Mouse (Mus musculus): Measurements from ENCODE around the gene Hoxa13. TPM values are rescaled to one million over a fixed set of nuclear protein-coding genes. Genes with fewer than 3 reads are reported as not detected.

Hoxa13 gene
- polyA plus RNA-seq, 1 experiment, result 0.77 TPM

DNA sequence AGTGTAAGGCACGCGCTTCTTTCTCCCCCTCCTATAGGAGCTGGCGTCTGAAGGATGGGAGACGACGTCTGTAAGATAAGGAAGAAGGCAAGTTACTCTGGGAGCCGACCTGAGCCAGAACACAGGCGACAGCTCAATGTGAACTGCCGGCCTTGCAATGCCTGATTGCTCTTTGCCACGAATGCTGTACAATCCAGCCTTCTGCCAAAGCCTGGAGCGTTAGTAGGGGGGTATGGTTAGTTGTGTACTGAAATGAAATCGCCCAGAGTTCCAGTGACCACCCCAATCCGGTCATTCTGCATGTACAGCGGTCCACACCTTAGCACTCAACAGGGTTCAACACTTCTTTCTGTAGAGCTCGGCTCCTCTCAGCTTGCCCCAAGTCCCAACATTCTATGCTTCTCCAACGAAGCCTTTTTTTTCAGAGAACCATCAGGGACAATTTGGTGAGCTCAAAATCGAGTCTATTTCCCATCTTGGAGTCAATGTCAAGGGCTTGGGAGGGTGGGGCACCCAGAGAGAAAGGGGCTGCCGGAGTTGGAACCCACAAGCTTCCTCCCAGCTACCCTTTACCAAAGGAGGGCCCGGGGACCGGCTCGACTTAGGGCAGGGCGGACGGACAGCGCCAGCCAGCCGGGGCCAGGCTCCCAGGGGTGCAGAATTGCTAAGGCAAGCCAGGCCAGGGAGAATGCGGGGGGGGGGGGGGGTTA is 1.4 kb downstream of the Hoxa13 start:
- Histone ChIP-seq H3K79me3 (ENCODE audit: low read depth) (no peaks in the 10 kb centered on the region), H3K79me2 (ENCODE audit: control insufficient read depth, insufficient read depth) (no peaks in the 10 kb centered on the region), H3K4me3 (ENCODE audit: insufficient read depth, poor library complexity, severe bottlenecking) (no peak overlapping the region), H3ac (ENCODE audit: control insufficient read depth, insufficient read length, low read depth) (no peak overlapping the region), H3K27me3 (ENCODE audit: control insufficient read depth, insufficient read depth, insufficient read length) (no peaks in the 10 kb centered on the region), H3K36me3 (ENCODE audit: control insufficient read depth, insufficient read depth) (no peaks in the 10 kb centered on the region)
- TF ChIP-seq CTCF (IDR thresholded peaks at IDR 0.05; ENCODE audit: control insufficient read depth, insufficient read depth, insufficient read length) (no peak), FOSL1 (IDR thresholded peaks at IDR 0.05; ENCODE audit: insufficient read depth, low read length, poor library complexity, severe bottlenecking) (no peak), MYOD1 (IDR thresholded peaks at IDR 0.05; ENCODE audit: control insufficient read depth, insufficient read length, low read depth) (no peak), MYOG (IDR thresholded peaks at IDR 0.05; ENCODE audit: control insufficient read depth, extremely low read depth, insufficient read length) (no peak)

DNA sequence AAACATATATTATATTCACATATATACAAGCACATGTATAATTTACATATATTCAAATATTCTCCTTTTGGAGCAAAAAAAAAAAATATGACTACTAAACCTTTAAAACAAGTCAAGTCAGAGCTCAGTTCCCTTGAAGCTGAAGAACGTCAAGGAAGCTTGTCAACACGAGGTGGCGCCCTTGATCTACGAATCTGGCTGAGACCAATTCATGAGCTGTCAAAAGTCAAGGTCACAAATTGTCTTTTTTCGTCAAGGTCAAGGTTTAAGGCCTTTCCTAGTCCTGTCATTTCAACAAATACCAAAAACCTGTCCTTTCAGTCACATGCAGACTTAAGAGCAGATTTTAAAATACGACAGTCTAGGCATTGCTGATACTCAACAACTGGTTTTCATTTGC is 3.7 kb downstream of the Hoxa13 start:
- TF ChIP-seq CTCF (IDR thresholded peaks at IDR 0.05; ENCODE audit: control insufficient read depth, insufficient read depth, insufficient read length) (peak; percentile 65), FOSL1 (IDR thresholded peaks at IDR 0.05; ENCODE audit: insufficient read depth, low read length, poor library complexity, severe bottlenecking) (no peak)
- H3K79me3 ChIP-seq (ENCODE audit: low read depth), result no peaks in the 10 kb centered on the region
- H3K4me3 ChIP-seq (ENCODE audit: insufficient read depth, poor library complexity, severe bottlenecking), result no peak overlapping the region
- peaks cover 4% of the 10 kb centered on the region for H3K79me2 ChIP-seq (ENCODE audit: control insufficient read depth, insufficient read depth)
- no peak overlapping the region for H3ac ChIP-seq (ENCODE audit: control insufficient read depth, insufficient read length, low read depth)
- no peaks in the 10 kb centered on the region for H3K27me3 ChIP-seq (ENCODE audit: control insufficient read depth, insufficient read depth, insufficient read length)
- H3K36me3 ChIP-seq (ENCODE audit: control insufficient read depth, insufficient read depth), result peaks cover under 1% of the 10 kb centered on the region

DNA sequence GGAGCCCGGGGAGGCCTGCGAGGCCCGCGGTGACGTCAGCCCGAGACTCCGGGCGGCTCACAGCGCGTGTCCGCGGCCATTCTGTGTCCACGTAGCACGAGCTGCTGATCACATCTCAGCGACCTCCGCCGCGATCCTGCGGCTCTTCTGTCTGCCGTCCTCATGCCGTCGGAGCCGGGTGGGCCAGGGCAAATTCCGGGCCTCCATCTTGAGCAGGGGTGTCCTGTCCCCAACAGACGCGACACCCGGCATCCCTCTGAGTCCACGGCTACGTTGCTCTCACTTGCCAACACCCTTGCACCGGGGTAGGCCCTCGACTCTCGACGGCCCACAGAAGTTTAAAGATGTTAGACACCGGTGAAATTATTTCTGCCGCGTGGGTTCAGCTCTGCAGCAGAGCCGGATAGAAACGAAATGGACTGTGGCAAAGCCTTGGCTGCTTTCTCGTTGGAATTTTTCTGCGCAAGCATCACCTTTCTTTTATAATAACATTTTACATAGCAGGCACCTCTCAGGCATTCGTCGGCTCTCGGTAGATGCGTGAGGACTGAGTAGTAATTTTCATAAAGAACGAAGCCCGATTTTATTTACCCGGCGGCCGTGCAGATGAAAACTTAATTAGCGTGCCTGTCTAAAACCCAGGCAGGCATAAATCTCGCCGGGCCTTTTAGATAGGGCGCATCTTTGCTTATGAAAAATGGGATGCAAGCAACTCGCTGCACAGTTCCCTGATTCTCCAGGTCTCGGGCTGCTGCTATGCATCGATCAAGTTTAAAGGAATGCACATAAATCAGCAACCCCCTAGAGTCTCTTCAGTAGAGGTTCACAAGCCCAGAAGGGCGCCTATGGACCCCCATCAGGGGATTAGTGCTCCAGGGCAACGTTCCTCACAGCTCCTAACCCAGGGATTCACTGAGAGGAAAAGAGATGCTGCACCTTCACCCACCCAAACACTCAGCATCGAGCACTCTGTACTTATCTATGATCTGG is 6.9 kb downstream of the Hoxa13 start:
- Histone ChIP-seq H3K36me3 (ENCODE audit: control insufficient read depth, insufficient read depth) (peaks cover 13% of the 10 kb centered on the region), H3K27me3 (ENCODE audit: control insufficient read depth, insufficient read depth, insufficient read length) (no peaks in the 10 kb centered on the region), H3ac (ENCODE audit: control insufficient read depth, insufficient read length, low read depth) (peak overlapping the region; percentile 3), H3K4me3 (ENCODE audit: insufficient read depth, poor library complexity, severe bottlenecking) (no peak overlapping the region), H3K79me3 (ENCODE audit: low read depth) (peaks cover 16% of the 10 kb centered on the region), H3K79me2 (ENCODE audit: control insufficient read depth, insufficient read depth) (peaks cover 31% of the 10 kb centered on the region)
- TF ChIP-seq MYOG (IDR thresholded peaks at IDR 0.05; ENCODE audit: control insufficient read depth, extremely low read depth, insufficient read length) (no peak), CTCF (IDR thresholded peaks at IDR 0.05; ENCODE audit: control insufficient read depth, insufficient read depth, insufficient read length) (no peak), MAX (IDR thresholded peaks at IDR 0.05) (no peak), USF1 (IDR thresholded peaks at IDR 0.05; ENCODE audit: low read depth) (no peak), CEBPB (IDR thresholded peaks at IDR 0.05; ENCODE audit: low read depth) (no peak), FOSL1 (IDR thresholded peaks at IDR 0.05; ENCODE audit: insufficient read depth, low read length, poor library complexity, severe bottlenecking) (no peak), MYOD1 (IDR thresholded peaks at IDR 0.05; ENCODE audit: control insufficient read depth, insufficient read length, low read depth) (no peak)

DNA sequence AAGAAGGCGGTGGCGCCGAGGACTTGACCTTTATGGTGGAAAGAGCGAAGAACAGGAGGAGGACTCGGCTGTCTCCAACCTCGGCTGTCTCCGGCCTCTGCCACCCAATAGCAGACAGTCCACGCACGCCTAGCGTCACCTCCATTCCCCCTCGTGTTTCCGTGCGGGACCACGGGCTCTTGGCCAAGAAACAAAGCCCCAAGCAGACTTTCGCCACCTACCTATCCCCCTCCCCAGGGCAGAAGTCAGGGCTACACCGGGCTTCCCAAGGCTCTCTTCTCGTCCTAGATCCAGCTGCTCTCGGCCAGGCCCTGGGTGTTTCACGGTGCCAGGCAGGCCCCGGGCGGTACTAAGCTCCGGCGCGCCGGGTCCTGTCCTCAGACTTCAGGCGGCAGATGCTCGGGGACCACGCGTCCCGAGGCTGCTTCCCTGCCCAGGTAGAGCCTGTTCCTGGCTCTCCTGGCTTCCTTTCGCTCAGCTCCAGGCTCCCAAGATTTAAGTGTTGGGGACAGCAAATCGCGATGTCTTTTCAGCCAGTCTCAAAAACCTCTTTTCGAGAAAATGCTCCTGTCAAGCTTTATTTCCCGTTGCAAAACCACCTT is 7.8 kb downstream of the Hoxa13 start:
- Histone ChIP-seq H3K4me3 (ENCODE audit: insufficient read depth, poor library complexity, severe bottlenecking) (peak overlapping the region; percentile 11), H3K36me3 (ENCODE audit: control insufficient read depth, insufficient read depth) (peaks cover 13% of the 10 kb centered on the region), H3K27me3 (ENCODE audit: control insufficient read depth, insufficient read depth, insufficient read length) (no peaks in the 10 kb centered on the region), H3K79me2 (ENCODE audit: control insufficient read depth, insufficient read depth) (peaks cover 41% of the 10 kb centered on the region), H3K79me3 (ENCODE audit: low read depth) (peaks cover 20% of the 10 kb centered on the region), H3ac (ENCODE audit: control insufficient read depth, insufficient read length, low read depth) (peak overlapping the region; percentile 73)
- TF ChIP-seq MYOG (IDR thresholded peaks at IDR 0.05; ENCODE audit: control insufficient read depth, extremely low read depth, insufficient read length), result no peak
- no peak for TF ChIP-seq MYOD1 (IDR thresholded peaks at IDR 0.05; ENCODE audit: control insufficient read depth, insufficient read length, low read depth)
- TF ChIP-seq USF1 (IDR thresholded peaks at IDR 0.05; ENCODE audit: low read depth), result no peak
- no peak for TF ChIP-seq FOSL1 (IDR thresholded peaks at IDR 0.05; ENCODE audit: insufficient read depth, low read length, poor library complexity, severe bottlenecking)
- TF ChIP-seq CTCF (IDR thresholded peaks at IDR 0.05; ENCODE audit: control insufficient read depth, insufficient read depth, insufficient read length), result no peak
- no peak for TF ChIP-seq MAX (IDR thresholded peaks at IDR 0.05)
- no peak for TF ChIP-seq CEBPB (IDR thresholded peaks at IDR 0.05; ENCODE audit: low read depth)

DNA sequence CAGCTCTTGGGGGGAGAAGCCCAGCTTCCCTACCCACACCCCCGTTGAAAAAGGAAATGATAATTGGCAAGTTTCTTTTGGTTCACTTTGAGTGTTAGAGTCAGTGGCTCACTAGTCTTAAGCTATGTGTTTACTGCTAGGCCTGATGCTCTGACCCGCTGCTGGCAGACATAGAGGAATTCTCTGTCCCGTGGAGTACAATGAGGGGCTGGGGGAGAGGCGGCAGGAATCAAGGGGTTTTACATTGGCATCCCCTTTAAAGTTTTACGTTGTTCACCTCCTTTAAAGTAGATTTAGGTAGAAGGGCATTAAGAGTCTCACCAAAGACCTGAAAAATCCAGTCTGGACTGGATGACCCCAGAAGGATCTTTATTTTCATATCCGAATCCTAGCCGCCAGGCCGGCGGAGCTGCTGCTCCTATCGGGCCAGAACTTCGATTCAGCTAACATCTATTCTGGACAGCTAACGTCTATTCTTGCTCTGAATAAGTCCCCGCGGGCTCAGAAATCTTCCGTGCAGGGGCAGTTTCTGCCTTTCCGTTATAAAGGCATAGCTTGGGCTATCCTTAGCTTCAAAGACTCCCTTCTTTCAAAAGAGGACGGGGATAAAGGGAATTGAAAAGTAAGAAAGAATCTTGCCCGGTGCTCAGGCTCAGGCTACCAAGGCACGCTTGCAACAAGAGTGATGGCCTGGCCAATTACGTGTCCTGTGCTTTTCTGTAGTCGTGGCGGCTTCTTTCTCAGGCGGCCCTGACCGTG is 8.5 kb downstream of the Hoxa13 start:
- H3K79me2 ChIP-seq (ENCODE audit: control insufficient read depth, insufficient read depth), result peaks cover 47% of the 10 kb centered on the region
- H3K27me3 ChIP-seq (ENCODE audit: control insufficient read depth, insufficient read depth, insufficient read length), result no peaks in the 10 kb centered on the region
- peak overlapping the region; percentile 11 for H3K4me3 ChIP-seq (ENCODE audit: insufficient read depth, poor library complexity, severe bottlenecking)
- no peak for TF ChIP-seq MYOG (IDR thresholded peaks at IDR 0.05; ENCODE audit: control insufficient read depth, extremely low read depth, insufficient read length)
- H3ac ChIP-seq (ENCODE audit: control insufficient read depth, insufficient read length, low read depth), result peak overlapping the region; percentile 73
- H3K79me3 ChIP-seq (ENCODE audit: low read depth), result peaks cover 26% of the 10 kb centered on the region
- H3K36me3 ChIP-seq (ENCODE audit: control insufficient read depth, insufficient read depth), result peaks cover 13% of the 10 kb centered on the region
